Mouse (Mus musculus) limb, embryonic 10.5 days (tissue): ENCODE data around the gene Rgs9bp. TPM values are rescaled to one million over a fixed set of nuclear protein-coding genes. Genes with fewer than 3 reads are reported as not detected.
"Not testable (repeated sequence)": the region's sequence is repeated elsewhere in the genome, so short reads cannot be mapped to it uniquely, and the experiment has no call there.

ENCODE experiments used
- DNase-seq: peaks from one replicate; pipeline ENCODE4 v3.0.0-alpha.2; 2017; ENCODE audit warnings: low spot score
- H3K27ac ChIP-seq: fragments of 300-500 bp; sonication (generic); 2 replicates; pipeline ENCODE4 v1.5.1; 2016; ENCODE audit warnings: mild to moderate bottlenecking
- H3K27me3 ChIP-seq: fragments of 300-500 bp; sonication (generic); 2 replicates; pipeline ENCODE4 v1.6.1; 2016; ENCODE audit warnings: low read depth, mild to moderate bottlenecking; ENCODE audit not compliant: poor library complexity, severe bottlenecking
- H3K36me3 ChIP-seq: fragments of 300-500 bp; sonication (generic); 2 replicates; pipeline ENCODE4 v1.6.1; 2016; ENCODE audit warnings: mild to moderate bottlenecking, moderate library complexity
- H3K4me1 ChIP-seq: fragments of 300-500 bp; sonication (generic); 2 replicates; pipeline ENCODE4 v1.6.1; 2016
- H3K4me3 ChIP-seq: fragments of 300-500 bp; sonication (generic); 2 replicates; pipeline ENCODE4 v1.5.1; 2016; ENCODE audit warnings: mild to moderate bottlenecking, moderate library complexity
- H3K9me3 ChIP-seq: fragments of 300-500 bp; sonication (generic); replicated peaks from 2 replicates; pipeline ENCODE4 v1.6.1; 2016; ENCODE audit warnings: mild to moderate bottlenecking
- WGBS: fragments of 180-500 bp; shearing (Covaris S2); methylation state at CpG from one replicate; pipeline ENCODE4 v1.1.7; 2016; 5-methylcytosine and 5-hydroxymethylcytosine counted together
- polyA plus RNA-seq: library from polyadenylated mRNA; unstranded; fragments of >200 nt; fragmentation: Nextera tagmentation; extraction: Ambion mirVana; gene quantifications from 2 replicates; pipeline ENCODE4 v1.2.1, GENCODE M21; 2016

Rgs9bp gene
- polyA plus RNA-seq, 1 experiment from 2014 or later = 0.26 TPM

DNA sequence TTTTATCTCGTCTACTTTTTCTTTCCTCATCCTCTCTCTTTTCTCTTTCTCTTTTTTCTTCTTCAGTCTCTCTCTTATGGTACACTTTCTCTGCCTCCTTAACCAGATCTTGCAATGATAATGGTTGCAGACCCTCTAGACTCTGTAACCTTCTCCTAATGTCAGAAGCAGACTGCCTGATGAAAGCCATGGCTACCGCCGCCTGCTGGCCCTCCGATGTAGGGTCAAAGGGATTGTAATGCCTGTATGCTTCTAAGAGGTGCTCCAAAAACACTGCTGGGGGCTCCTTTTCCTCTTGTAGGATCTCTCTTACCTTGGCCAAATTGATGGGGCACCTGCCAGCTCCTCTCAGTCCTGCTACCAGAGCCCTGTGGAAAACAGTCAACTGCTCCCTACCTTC is 15.7 kb downstream of the Rgs9bp start:
- H3K27me3 ChIP-seq, H3K9me3 ChIP-seq, H3K36me3 ChIP-seq, H3K4me1 ChIP-seq, DNase-seq, H3K27ac ChIP-seq, H3K4me3 ChIP-seq: not testable (repeated sequence)
- 90% methylated on average over 4 of the region's 4 CpGs for WGBS

DNA sequence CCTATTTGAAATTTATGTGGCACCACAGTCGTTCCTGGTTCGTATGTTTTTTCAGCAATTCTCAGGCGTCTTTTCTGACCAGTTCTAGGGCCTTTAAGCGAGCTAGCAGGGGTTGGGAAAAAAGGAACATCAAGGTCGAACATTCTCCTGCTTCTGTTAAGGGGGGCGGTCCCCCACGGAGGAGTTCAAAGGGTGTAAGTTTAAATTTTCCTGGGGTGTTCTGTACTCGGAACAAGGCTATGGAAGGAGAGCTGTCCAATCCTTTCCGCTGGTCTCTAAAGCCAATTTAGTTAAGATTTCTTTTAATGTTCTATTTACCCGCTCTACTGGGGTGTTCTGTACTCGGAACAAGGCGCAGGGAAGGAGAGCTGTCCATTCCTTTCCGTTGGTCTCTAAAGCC is 19.4 kb downstream of the Rgs9bp start:
- not testable (repeated sequence) for H3K4me1 ChIP-seq, DNase-seq, H3K27me3 ChIP-seq, H3K4me3 ChIP-seq, H3K36me3 ChIP-seq, H3K9me3 ChIP-seq, H3K27ac ChIP-seq
- WGBS = 85% methylated on average over 13 of the region's 13 CpGs

DNA sequence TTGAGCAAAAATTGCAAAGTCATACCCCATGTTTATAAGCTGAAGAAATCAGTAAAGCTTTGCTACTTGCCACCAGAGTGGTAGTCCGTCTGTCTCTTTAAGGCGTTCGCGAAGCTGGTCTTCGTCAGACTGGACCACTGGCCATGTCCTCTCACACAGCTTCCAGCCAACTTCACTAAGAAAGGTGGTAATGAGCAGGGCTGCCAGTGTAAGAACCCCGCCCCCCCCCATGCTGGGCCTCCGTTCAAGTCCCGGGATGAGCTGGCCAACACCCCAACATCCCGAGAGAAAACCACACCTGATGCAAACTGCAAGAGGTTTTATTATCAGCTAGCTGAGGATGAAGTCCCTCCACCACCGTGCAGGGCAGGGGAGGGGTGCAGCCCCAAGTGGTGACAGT is 20.5 kb downstream of the Rgs9bp start:
- H3K36me3 ChIP-seq, H3K27me3 ChIP-seq, H3K4me1 ChIP-seq, H3K27ac ChIP-seq, DNase-seq, H3K9me3 ChIP-seq, H3K4me3 ChIP-seq: not testable (repeated sequence)
- 83% methylated on average over 10 of the region's 10 CpGs for WGBS

DNA sequence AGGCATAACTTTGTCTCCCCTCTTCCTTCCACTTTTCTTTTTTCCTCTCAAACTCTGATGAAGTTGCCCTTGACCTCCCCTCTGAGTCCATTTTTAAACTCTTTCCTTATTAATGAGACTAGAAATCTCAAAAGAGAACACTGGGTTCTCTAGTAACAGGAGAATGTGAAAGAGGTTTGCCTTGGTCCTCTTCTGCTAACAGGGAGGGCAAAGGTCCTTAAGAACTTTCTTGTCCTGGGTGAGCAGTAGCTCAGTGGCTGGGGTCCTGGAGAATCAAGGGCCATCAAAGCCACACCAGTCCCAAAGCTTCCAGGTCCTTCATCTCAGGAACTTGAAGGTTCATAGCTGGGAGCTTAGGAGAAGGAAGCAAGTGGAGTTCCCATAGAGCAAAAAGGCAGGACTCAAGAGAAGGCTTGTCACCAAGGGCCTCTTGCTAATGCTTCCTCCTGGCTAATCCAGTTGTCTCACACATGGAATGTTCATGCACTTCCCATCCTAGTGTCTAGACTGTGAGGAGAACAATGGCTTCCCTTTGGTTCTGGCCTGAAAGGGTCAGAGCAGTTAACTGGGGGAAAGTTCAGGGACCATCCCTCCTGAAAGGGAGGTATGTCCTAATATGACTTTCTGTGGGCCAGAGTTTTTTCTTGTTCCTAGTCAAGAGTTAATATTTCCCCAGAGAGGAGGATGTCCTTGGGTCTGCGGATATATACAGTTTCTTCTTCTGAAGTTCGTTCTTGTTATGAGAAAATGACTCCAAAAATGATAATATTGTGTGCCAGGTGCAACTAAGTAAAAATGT is 21.1 kb downstream of the Rgs9bp start:
- no peak for DNase-seq
- Histone ChIP-seq H3K36me3 (no peaks in the 10 kb centered on the region), H3K4me1 (no peaks in the 10 kb centered on the region), H3K27me3 (no peaks in the 10 kb centered on the region), H3K27ac (no peak overlapping the region), H3K4me3 (no peak overlapping the region), H3K9me3 (no peaks in the 10 kb centered on the region)
- 88% methylated on average over 2 of the region's 2 CpGs for WGBS

DNA sequence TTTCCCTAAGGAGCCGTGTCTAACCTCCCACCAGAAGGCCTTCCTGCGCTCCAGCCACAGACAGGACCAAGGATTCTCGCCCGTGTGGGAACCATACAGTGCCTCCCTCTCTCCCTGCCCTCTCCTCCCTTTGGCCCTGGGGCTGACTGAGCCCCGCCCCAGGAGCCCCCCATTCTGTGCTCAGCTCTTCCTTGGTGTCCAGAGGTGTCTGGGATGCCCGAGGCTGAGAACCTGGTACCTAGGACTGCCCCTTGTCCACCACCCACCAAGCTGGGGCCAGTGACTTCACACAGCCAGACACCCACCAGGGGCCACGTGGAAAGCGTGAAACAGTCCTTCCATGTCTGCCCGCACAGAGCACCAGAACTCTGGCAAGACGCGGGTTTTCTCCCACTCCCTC is 22.3 kb downstream of the Rgs9bp start:
- no peak overlapping the region for H3K4me3 ChIP-seq
- H3K4me1 ChIP-seq = no peaks in the 10 kb centered on the region
- no peak for DNase-seq
- 73% methylated on average over 11 of the region's 11 CpGs for WGBS
- no peaks in the 10 kb centered on the region for H3K36me3 ChIP-seq
- H3K27me3 ChIP-seq = no peaks in the 10 kb centered on the region
- no peaks in the 10 kb centered on the region for H3K9me3 ChIP-seq
- H3K27ac ChIP-seq = no peak overlapping the region

DNA sequence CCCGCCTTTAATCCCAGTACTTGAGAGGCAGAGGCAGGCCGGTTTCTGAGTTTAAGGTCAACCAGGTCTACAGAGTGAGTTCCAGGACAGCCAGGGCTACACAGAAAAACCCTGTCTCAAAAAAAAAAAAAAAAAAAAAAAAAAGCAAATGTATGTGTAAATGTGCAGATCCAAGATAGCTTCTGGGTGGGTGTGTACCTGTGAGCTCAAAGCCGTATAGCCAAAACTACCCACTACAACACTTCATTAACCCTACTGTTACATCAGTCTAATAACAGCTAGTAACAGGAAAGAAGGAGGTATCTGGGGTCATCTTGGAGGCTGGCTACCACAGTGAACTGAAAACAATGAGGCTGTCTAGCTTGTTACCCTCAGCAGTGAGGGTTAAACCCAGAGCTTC is 25.5 kb downstream of the Rgs9bp start:
- H3K27ac ChIP-seq = no peak overlapping the region
- no peak overlapping the region for H3K4me3 ChIP-seq
- peaks cover 11% of the 10 kb centered on the region for H3K4me1 ChIP-seq
- DNase-seq = no peak
- WGBS = 96% methylated on average over 3 of the region's 3 CpGs
- H3K27me3 ChIP-seq = no peaks in the 10 kb centered on the region
- H3K36me3 ChIP-seq = no peaks in the 10 kb centered on the region
- H3K9me3 ChIP-seq = no peaks in the 10 kb centered on the region

DNA sequence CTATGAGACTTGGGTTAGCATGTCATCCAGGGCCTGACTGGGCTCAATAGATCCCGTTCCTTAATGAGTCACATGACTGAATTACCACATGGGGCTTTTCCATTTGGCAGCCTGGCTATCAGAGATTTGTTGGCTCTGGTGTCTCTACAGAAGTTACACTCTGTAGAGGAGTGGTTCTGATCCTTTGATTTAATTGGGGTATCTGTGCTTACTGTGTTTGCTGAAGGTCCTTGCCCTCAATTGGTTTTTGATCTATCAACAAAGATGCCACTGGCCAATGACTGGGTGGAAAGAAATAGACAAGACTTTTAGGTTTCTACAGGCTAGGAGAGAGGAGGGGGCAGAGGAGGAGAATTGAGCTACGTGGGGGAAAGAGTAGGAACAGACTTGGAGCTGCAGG is 26.7 kb downstream of the Rgs9bp start:
- Histone ChIP-seq H3K9me3 (no peaks in the 10 kb centered on the region), H3K36me3 (no peaks in the 10 kb centered on the region), H3K4me3 (no peak overlapping the region), H3K27me3 (no peaks in the 10 kb centered on the region), H3K4me1 (peaks cover 18% of the 10 kb centered on the region), H3K27ac (no peak overlapping the region)
- WGBS = 47% methylated on average over 2 of the region's 2 CpGs
- DNase-seq = no peak

DNA sequence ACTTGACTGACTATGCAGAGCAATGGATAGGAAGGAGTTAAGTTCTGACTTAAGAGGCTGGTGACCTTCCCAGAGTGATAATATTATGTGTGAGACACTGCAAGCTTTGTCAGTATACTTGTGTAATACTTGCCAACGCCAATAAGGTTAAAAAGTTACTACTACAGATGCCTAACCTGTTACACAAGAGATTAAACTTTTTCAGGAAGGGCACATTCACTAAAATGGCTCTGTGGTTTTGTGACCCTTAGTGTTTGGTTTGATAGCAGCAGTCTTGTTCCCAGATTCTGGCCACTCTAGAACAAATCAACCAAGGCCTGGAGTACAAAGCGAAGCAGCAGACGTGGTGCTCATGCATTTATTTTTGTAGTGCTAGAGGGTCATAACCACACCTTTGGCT is 27.8 kb downstream of the Rgs9bp start:
- no peak for DNase-seq
- Histone ChIP-seq H3K36me3 (no peaks in the 10 kb centered on the region), H3K4me1 (peaks cover 18% of the 10 kb centered on the region), H3K9me3 (no peaks in the 10 kb centered on the region), H3K27ac (no peak overlapping the region), H3K27me3 (no peaks in the 10 kb centered on the region), H3K4me3 (no peak overlapping the region)
- 79% methylated on average over 3 of the region's 3 CpGs for WGBS

DNA sequence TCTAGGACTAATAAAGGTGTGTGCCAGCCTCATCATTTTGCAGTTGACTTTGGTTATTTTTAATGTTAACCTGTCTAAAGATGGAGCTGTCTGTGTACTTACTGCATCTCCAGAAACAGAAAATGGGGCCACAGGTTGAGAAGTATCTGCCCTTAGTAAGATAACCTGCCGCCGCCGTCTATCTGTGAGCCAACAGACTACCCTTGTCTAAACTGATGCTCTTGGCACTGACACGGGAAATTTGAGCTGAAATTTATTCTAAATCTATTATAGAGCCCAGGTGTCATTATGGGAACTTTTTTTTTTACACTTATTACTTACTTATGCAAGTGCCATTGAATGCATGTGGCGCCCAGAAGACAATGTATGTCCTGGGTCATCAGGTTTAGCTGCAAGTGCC is 28.5 kb downstream of the Rgs9bp start:
- Histone ChIP-seq H3K9me3 (no peaks in the 10 kb centered on the region), H3K4me1 (peaks cover 18% of the 10 kb centered on the region), H3K36me3 (no peaks in the 10 kb centered on the region), H3K27ac (no peak overlapping the region), H3K4me3 (no peak overlapping the region), H3K27me3 (no peaks in the 10 kb centered on the region)
- 92% methylated on average over 5 of the region's 5 CpGs for WGBS
- DNase-seq = no peak

DNA sequence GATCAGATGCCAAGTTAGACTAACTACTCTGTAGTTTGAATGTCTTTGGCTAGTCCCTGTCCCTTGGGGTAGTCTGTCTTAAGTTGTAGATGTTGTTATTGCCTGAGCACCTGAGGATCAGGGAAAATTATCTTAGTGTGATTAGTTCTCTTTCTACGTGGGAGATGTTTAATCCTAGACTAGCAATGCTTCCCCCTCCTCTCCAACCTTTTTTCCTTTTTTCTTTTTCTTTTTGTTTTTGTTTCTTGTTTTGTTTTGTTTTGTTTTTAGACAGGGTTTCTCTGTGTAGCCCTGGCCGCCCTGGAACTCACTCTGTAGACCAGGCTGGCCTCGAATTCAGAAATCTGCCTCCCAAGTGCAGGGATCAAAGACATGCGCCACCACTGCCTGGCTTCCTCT is 29.2 kb downstream of the Rgs9bp start, which contains the start of gene Nudt19:
Nudt19 (minus strand) TSS at position 100 of the 399 bp plus-strand sequence.
- Histone ChIP-seq H3K4me1 (peaks cover 18% of the 10 kb centered on the region), H3K4me3 (peak within 1 kb of the TSS; percentile 72), H3K27ac (peak within 1 kb of the TSS; percentile 96), H3K9me3 (no peaks in the 10 kb centered on the region), H3K36me3 (peaks cover 3% of the 10 kb centered on the region), H3K27me3 (no peaks in the 10 kb centered on the region)
- DNase-seq = no peak
- WGBS = 68% methylated on average over 4 of the region's 4 CpGs

DNA sequence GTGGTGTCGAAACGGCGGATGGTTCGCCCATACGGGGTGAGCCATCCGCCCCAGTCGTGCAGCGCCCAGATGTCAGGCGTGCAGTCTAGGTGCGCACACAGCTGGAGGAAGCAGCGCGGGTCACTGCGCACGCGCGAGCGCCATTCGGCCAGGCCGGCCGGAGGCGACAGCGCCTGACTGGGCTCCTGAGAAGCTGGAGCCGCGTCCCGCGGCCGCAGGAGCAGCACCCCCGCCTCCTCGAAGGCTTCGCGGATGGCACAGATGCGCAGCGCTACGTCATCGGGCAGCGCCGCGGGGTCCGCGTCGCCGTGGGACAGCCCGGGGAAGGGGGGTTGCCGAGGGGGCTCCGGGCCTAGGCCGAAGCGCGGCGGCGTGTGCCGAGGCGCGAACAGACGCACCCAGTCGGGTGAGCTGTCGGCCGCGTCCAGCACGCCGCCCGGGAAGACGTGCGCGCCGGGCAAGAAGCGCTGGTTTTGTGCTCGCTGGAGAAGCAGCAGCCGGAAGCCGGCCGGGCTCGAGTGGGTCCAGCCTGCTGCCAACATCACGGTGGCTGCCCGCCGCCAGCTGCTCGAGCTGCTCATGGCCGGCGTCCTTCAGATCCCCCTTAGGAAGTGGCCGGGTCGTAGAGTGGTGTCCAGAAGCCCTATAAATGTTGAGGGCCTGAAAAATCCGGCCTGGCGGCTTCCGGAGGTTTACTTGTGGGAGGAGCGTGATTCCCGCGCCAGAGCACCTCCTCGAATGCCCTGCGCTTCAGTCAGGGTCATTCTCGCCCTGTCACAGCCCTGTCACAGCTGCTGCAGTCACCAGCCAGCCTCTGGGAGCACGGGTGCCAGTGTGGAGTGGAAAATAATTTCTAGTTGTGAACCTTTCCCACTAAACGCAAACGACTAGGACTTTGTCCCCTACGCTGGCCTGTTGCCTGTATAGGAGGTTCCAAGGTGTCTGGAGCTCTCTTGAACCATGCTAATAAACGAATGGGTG is 29.9 kb downstream of the Rgs9bp start:
- Histone ChIP-seq H3K27ac (peak overlapping the region; percentile 96), H3K4me1 (peaks cover 18% of the 10 kb centered on the region), H3K27me3 (no peaks in the 10 kb centered on the region), H3K36me3 (peaks cover 9% of the 10 kb centered on the region), H3K4me3 (peak overlapping the region; percentile 72), H3K9me3 (no peaks in the 10 kb centered on the region)
- peak; percentile 94 for DNase-seq
- under 1% methylated on average over 93 of the region's 93 CpGs for WGBS

DNA sequence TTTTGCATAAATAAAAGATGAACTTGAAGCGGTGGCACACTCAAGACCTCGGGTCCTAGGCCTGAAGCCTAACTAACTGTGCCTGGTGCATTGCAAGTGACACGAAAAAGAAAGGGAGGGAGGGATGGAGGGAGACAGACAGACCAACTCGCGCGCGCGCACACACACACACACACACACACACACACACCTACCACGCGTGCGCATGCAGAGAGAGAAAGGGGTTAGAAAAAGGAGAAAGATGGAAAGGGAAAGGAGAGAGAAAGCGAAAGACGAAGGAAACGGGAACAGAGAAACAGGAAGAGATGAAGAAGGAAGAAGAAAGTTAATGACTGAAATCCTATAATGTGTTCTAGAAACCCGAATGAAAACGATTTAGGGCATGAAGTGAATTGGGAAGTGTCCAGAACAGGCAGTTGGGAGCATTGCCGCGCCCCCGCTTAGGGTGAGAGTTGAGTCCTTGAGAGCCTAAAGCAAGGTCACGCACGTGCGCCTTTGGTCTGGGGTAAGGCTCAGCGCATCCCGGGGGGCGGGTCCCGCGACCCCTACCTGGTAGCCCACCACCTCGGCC is 30.7 kb downstream of the Rgs9bp start:
- H3K27ac ChIP-seq = peak overlapping the region; percentile 96
- WGBS = 11% methylated on average over 28 of the region's 28 CpGs
- H3K9me3 ChIP-seq = no peaks in the 10 kb centered on the region
- H3K4me3 ChIP-seq = peak overlapping the region; percentile 72
- peaks cover 18% of the 10 kb centered on the region for H3K36me3 ChIP-seq
- no peaks in the 10 kb centered on the region for H3K27me3 ChIP-seq
- H3K4me1 ChIP-seq = peaks cover 18% of the 10 kb centered on the region
- peak; percentile 51 for DNase-seq
